Mouse (Mus musculus) liver, embryonic 15.5 days (tissue): ENCODE measurements around the gene Fbxw5. TPM values are rescaled to one million over a fixed set of nuclear protein-coding genes. Genes with fewer than 3 reads are reported as not detected.

Experiments used
- ATAC-seq: fragments of 200-750 bp; cut with Nextera tagmentation; 2 replicates; pipeline ENCODE4 v1.8.0; 2017; ENCODE audit warnings: moderate number of reproducible peaks, mild to moderate bottlenecking, moderate library complexity; ENCODE audit not compliant: insufficient read depth
- H3K27ac ChIP-seq: fragments of 300-500 bp; sonication (generic); replicated peaks from 2 replicates; pipeline ENCODE4 v1.5.1; 2015; ENCODE audit warnings: mild to moderate bottlenecking, inconsistent platforms
- H3K27me3 ChIP-seq: fragments of 300-500 bp; sonication (generic); 2 replicates; pipeline ENCODE4 v1.6.1; 2015; ENCODE audit warnings: mild to moderate bottlenecking, inconsistent platforms
- H3K36me3 ChIP-seq: fragments of 300-500 bp; sonication (generic); replicated peaks from 2 replicates; pipeline ENCODE4 v1.6.1; 2015; ENCODE audit warnings: moderate library complexity, mild to moderate bottlenecking, inconsistent platforms
- H3K4me1 ChIP-seq: fragments of 300-500 bp; sonication (generic); replicated peaks from 2 replicates; pipeline ENCODE4 v1.6.1; 2015; ENCODE audit warnings: inconsistent platforms
- H3K4me2 ChIP-seq: fragments of 300-500 bp; sonication (generic); 2 replicates; pipeline ENCODE4 v1.6.1; 2015; ENCODE audit warnings: moderate library complexity, mild to moderate bottlenecking, inconsistent platforms
- H3K4me3 ChIP-seq: fragments of 300-500 bp; sonication (generic); replicated peaks from 2 replicates; pipeline ENCODE4 v1.5.1; 2015; ENCODE audit warnings: mild to moderate bottlenecking, inconsistent platforms
- H3K9ac ChIP-seq: fragments of 300-500 bp; sonication (generic); 2 replicates; pipeline ENCODE4 v1.6.1; 2015; ENCODE audit warnings: moderate library complexity, mild to moderate bottlenecking, inconsistent platforms
- H3K9me3 ChIP-seq: fragments of 300-500 bp; sonication (generic); replicated peaks from 2 replicates; pipeline ENCODE4 v1.6.1; 2016; ENCODE audit warnings: inconsistent platforms
- WGBS: fragments of 180-500 bp; shearing (Covaris S2); methylation state at CpG from one replicate; pipeline ENCODE4 v1.1.7; 2015; ENCODE audit warnings: mixed read lengths; ENCODE audit not compliant: insufficient replicate concordance; 5-methylcytosine and 5-hydroxymethylcytosine counted together
- polyA plus RNA-seq: library from polyadenylated mRNA; unstranded; fragments of >200 nt; fragmentation: Nextera tagmentation; extraction: Ambion mirVana; gene quantifications from 2 replicates; pipeline ENCODE4 v1.2.1, GENCODE M21; 2015

Fbxw5 gene
- polyA plus RNA-seq, 1 experiment from 2014 or later, result 24.0 TPM

DNA sequence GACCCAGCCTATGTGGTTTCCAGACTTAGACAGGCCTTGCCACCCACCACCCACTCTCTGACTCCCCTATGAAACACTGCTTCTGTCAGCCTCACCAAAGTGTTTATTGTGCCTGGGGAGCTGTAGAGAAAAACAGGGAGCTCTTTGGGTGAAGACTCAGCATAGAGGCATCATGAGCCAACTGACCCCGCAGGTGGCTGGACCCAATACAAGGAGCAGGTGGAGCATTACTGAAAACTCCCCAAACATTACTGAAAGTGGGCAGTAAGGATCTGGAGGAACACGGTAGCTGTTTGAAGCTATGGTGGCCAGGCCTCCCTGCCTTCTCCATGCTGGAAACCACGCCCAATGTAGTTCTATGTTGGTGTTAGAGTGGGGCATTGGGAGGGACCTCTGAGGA is 36.9 kb upstream of the Fbxw5 start:
- no peak overlapping the region for H3K9ac ChIP-seq
- H3K27me3 ChIP-seq, result no peaks in the 10 kb centered on the region
- WGBS, result 67% methylated on average over 3 of the region's 3 CpGs

DNA sequence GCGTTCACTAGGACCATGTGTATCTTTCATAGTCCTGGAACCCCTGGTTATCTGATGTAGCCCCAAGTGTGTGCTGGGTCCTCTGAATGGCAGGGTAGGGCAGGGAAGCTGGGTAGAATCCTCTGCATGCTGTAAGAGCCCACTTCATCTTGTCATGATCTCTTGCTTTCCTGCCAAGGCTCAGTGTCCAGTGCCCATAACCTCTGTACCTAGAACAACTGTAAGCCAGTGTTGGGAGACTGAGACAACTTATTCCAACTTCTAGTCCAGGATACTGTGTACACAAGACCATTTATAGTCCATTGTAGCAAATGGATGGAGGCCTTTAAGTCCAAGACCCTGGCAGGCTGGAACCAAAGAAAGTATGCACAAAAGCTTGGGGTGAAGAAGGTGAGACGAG is 35.3 kb upstream of the Fbxw5 start:
- no peak overlapping the region for H3K4me2 ChIP-seq

More for the DNA sequence above, 36.9 kb upstream of the Fbxw5 start:
- no peak overlapping the region for H3K4me2 ChIP-seq
- no peak for ATAC-seq
- H3K4me3 ChIP-seq, result no peak overlapping the region
- no peaks in the 10 kb centered on the region for H3K9me3 ChIP-seq
- no peak overlapping the region for H3K27ac ChIP-seq
- H3K4me1 ChIP-seq, result peaks cover 32% of the 10 kb centered on the region
- peaks cover 3% of the 10 kb centered on the region; the same call in 1 of the 2 replicates for H3K36me3 ChIP-seq

DNA sequence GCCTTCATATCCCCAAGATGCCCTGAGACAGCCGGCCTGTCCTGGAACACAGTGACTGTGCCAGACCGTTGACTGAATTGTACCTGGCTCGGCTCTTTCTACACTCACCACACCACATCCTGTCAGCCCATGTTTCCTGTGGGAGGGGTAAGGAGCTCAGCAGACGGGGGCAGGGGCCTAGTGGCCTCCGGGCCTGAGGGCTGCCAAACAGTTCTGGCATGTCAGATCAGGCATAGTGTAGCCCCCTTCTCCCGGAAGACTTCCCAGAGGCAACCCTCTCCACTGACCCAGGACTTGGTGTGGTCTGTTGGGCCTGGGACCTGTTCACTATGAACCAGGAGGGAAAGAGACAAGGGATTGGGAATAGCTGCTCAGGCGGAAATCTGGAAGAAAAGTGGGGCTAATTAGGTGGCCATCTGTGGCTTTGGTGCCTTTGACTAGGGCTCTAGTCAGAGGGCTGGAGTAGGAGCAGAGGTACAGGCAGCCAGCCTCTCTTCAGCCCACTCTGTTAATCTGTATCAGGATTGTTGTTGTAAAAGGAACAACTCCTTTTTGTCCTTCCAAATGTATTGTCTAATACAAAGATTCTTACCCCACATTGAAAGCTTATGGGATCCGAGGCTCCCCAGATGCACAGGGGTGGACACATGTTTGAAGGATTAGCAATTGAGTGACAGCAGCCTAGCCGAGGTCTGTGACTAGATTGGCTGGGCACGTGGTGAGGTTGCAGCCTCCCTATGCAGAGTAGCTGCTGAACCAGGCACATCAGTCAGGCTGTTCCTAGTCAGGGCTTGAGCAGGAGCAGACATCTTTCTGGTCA is 34.5 kb upstream of the Fbxw5 start:
- H3K9me3 ChIP-seq, result no peaks in the 10 kb centered on the region
- peak overlapping the region; percentile 24; the same call in 1 of the 2 replicates for H3K27ac ChIP-seq
- no peak overlapping the region for H3K4me3 ChIP-seq
- no peaks in the 10 kb centered on the region for H3K36me3 ChIP-seq
- H3K27me3 ChIP-seq, result no peaks in the 10 kb centered on the region
- peaks cover 12% of the 10 kb centered on the region for H3K4me1 ChIP-seq
- ATAC-seq, result no peak
- no peak overlapping the region for H3K4me2 ChIP-seq
- WGBS, result 14% methylated on average over 10 of the region's 10 CpGs
- H3K9ac ChIP-seq, result no peak overlapping the region

More for the DNA sequence above, 35.3 kb upstream of the Fbxw5 start:
- Histone ChIP-seq H3K4me1 (peaks cover 16% of the 10 kb centered on the region), H3K4me3 (no peak overlapping the region), H3K36me3 (no peaks in the 10 kb centered on the region), H3K27ac (no peak overlapping the region; the same call in 1 of the 2 replicates), H3K9ac (no peak overlapping the region), H3K27me3 (no peaks in the 10 kb centered on the region), H3K9me3 (no peaks in the 10 kb centered on the region)
- no peak for ATAC-seq
- WGBS, result 32% methylated on average over 2 of the region's 2 CpGs

DNA sequence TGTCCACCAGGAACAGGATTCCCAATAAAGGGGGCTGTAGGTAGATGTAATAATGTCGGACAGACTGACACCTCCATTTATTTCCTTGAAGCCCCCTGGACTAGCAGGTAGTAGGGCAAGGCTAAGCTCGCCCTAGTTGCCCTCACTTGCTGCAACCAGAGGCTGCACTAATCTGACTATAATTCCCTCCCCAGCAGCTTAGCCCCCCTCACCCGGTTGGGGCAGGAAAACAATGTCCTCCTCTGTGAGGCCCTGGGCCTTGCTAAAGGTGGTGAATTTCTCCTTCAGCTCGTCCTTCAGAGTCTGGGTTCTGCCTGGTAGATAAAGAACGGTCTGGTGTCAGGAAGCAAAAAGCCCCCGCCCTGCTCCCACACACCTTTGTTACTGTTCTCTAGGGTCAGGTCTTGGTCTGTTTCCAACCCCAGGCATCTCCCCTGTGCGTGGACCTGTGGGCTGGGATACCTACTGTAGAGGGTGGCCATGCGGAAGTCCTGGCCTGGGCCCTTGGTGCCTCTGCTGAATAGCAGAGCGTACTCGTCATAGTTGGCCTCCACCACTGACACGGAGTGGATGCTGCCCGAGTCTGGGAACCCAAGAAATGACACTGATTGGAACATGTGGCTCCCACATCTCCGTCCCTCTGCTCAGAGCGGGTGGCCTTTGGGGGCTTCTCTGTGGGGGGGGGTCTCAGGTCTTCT is 32.8 kb upstream of the Fbxw5 start:
- Histone ChIP-seq H3K27me3 (no peaks in the 10 kb centered on the region), H3K4me3 (no peak overlapping the region), H3K4me1 (peaks cover 5% of the 10 kb centered on the region; the same call in 1 of the 2 replicates), H3K36me3 (no peaks in the 10 kb centered on the region), H3K9me3 (no peaks in the 10 kb centered on the region), H3K4me2 (no peak overlapping the region), H3K27ac (no peak overlapping the region), H3K9ac (no peak overlapping the region)
- no peak for ATAC-seq
- 55% methylated on average over 14 of the region's 14 CpGs for WGBS

DNA sequence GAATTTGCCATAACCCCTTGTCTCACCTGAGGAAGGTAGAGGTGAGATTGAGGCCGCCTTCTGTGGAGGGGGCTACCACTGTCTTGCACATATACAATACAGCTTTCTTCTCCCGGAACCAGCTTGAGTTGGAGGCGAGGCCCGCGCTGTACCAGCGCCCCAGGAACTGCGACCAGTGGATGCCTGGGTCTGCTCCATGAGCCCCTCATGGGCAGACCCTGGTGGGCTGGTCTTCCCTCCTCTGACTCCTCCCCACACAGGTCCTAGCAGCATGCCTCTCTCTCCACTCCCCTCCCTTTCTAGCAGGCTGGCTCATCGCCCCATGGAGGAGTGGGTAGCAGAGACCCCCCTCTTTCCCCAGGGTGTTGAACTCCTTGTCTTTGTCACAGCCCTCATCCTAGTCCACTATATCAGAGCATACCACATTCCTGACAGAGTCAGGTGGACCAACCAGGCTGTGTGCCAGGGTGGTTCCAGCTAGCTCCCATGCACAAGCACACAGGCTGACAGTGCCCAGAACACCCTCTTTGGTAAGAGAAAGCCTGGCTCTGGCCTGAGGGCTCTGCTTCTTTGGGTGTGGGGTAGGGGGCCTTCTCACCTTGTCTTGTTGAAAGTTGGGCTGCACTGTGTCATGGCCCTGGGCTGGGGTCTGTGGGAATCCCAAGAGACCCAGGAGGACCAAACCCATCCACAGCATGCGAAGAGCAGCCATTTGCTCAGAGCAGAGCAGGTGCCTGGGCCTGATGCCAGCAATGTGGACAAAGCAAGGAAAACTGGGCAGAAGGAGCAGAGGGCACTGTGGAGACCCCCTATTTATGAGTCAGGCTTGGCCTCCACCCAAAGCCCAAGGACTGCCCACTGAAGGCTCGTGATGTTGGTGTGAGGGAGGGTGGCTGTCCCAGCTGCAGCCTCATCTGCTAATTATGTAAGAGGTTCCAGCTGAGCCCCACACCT is 31.3 kb upstream of the Fbxw5 start:
- ATAC-seq, result no peak
- 75% methylated on average over 10 of the region's 10 CpGs for WGBS
- H3K4me2 ChIP-seq, result no peak overlapping the region

DNA sequence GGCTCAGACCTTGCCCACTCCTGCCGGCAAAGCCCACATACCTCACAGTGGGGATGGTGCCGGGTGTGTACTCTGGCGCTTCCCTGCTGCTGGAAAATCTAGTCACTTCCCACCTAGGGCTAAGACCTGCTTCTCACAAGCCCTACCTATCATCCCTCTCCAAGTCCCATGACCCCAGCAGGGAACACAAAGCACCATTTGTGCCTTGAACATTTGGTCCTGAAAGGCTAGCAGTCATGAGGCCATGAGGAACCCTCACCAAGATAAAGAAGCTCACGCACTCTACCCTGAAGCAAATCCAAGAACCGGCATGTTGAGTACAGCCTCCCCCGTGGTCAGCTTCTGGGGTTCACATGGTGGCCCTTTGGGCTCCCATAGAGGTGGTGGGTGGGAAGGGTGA is 30.6 kb upstream of the Fbxw5 start, which contains the start of gene Ptgds:
Ptgds (minus strand) TSS at position 78 of the 400 bp plus-strand sequence.
- Histone ChIP-seq H3K27ac (no peak within 1 kb of the TSS), H3K36me3 (no peaks in the 10 kb centered on the region), H3K4me3 (no peak within 1 kb of the TSS), H3K9ac (no peak within 1 kb of the TSS), H3K4me1 (no peaks in the 10 kb centered on the region), H3K27me3 (no peaks in the 10 kb centered on the region), H3K9me3 (no peaks in the 10 kb centered on the region), H3K4me2 (no peak within 1 kb of the TSS)
- no peak for ATAC-seq
- 57% methylated on average over 6 of the region's 6 CpGs for WGBS

More for the DNA sequence above, 31.3 kb upstream of the Fbxw5 start:
- Histone ChIP-seq H3K27me3 (no peaks in the 10 kb centered on the region), H3K27ac (no peak overlapping the region), H3K36me3 (no peaks in the 10 kb centered on the region), H3K4me1 (peaks cover 5% of the 10 kb centered on the region; the same call in 1 of the 2 replicates), H3K9me3 (no peaks in the 10 kb centered on the region), H3K4me3 (no peak overlapping the region), H3K9ac (no peak overlapping the region)

DNA sequence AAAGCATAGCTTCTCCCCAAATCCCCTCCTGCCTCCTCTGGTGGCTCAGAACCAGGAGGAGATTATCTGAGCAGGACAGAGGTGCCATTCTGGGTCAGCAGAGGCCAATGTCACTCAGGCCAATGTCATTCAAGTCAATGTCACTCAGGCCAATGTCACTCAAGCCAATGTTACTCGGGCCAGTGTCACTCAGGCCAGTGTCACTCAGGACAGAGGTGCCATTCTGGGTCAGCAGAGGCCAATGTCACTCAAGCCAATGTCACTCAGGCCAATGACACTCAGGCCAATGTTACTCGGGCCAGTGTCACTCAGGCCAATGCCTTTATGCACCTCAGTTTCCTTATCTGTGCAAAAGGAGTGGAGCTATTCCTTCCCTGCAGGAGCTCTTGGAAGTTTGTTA is 28.0 kb upstream of the Fbxw5 start:
- no peak overlapping the region for H3K4me2 ChIP-seq

DNA sequence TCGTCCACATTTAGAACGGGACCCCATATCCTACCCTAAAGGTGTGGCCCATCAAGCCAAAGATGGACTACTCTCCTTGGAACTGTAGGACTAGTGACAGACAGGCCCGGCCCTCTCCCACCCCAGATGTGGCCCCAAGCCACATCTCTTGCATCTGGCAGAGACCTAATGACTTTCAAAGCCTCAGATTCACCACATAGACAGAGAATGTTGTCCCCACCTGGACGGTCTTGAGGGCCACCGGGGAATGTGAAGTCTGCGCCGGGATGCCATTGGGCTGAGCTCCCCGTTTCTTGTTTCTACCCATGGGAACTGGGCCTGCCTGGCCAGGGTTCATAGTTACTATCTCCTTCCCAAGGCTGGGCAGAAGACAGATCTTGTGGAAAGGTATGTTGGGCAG is 23.0 kb upstream of the Fbxw5 start:
- 70% methylated on average over 8 of the region's 8 CpGs for WGBS
- Histone ChIP-seq H3K4me3 (no peak overlapping the region), H3K4me2 (no peak overlapping the region), H3K4me1 (no peaks in the 10 kb centered on the region), H3K9me3 (no peaks in the 10 kb centered on the region), H3K27me3 (0 out of 2 replicates have a peak, but pooled peaks cover 5% of the 10 kb centered on the region), H3K9ac (no peak overlapping the region), H3K36me3 (no peaks in the 10 kb centered on the region), H3K27ac (no peak overlapping the region)
- no peak for ATAC-seq

More for the DNA sequence above, 28.0 kb upstream of the Fbxw5 start:
- Histone ChIP-seq H3K4me3 (no peak overlapping the region), H3K27me3 (0 out of 2 replicates have a peak, but pooled peaks cover 5% of the 10 kb centered on the region), H3K36me3 (no peaks in the 10 kb centered on the region), H3K27ac (no peak overlapping the region), H3K4me1 (no peaks in the 10 kb centered on the region), H3K9ac (no peak overlapping the region), H3K9me3 (no peaks in the 10 kb centered on the region)
- ATAC-seq, result no peak
- 45% methylated on average over 2 of the region's 2 CpGs for WGBS

DNA sequence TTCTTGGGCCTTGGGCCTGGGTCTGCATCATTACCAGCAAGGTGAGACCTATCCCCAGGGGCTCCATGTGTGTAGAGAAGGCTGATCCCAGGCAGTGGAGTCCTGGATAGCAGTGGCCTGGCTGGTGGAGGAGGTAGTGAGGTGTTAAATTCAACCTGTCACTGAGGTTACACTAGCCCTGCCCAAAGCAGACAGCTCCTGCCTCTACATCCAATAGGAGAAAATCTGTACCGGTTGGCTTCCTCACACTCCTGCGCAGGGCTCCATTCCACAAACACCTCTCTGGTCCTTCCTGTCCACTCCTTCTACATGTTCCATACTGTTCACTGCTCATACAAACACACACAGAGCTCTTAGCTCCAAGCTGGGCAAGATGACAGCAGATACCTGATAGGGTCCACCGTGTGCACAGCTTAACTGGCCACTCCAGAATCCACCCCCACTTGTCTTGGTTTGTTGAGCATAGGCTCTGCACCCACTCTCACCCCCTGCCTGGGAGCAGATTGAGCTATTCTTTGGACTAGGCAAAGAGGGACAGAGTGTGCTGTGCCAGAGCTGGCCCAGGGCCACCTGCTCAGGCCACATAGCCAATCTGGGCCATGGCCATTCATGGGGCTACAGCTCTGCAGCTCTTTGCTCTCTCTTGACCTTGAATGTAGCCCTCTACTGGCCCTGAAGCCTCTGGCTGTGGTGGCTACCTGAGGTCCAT is 22.4 kb upstream of the Fbxw5 start:
- Histone ChIP-seq H3K9me3 (no peaks in the 10 kb centered on the region), H3K4me1 (no peaks in the 10 kb centered on the region), H3K27me3 (0 out of 2 replicates have a peak, but pooled peaks cover 5% of the 10 kb centered on the region), H3K36me3 (no peaks in the 10 kb centered on the region), H3K4me3 (no peak overlapping the region), H3K9ac (no peak overlapping the region), H3K4me2 (no peak overlapping the region), H3K27ac (no peak overlapping the region)
- no peak for ATAC-seq
- 55% methylated on average over 3 of the region's 3 CpGs for WGBS
